10 mouse cellular contexts compared by ENCODE assay signal in the genomic region with DNA sequence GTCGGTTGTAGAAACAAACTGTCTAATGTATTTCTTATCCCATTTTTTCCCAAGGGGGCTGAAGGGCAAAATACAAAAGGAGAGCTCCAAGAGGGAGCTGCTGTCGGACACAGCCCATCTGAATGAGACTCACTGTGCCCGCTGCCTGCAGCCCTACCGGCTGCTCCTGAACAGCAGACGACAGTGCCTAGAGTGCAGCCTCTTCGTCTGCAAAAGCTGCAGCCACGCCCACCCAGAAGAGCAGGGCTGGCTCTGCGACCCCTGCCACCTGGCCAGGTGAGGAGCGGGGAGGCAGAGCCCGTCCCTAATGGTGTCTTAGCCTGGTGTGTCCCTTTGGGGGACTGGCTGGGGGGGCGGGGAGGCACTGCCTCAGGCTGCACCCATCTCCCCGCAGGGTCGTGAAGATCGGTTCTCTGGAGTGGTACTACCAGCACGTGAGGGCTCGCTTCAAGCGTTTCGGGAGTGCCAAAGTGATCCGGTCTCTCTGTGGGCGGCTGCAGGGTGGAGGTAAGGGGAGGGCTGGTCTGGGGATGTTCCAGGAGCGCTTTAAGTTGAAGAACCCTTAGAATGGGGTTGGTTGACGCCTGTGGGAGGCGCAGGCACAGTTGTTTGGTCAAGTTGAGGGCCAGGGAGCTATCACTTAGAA. TPM values are rescaled to one million over a fixed set of nuclear protein-coding genes. Genes with fewer than 3 reads are reported as not detected.
DNase-seq lines count a peak whose midpoint lies in the region; ATAC-seq and TF ChIP-seq lines count a peak whose summit lies in the region.
"Had no signal": no experiment of that assay in that cellular context is flagged by ENCODE, and none has a peak within 500 bp of the region (broad histone marks: within the 10 kb centered on the region; RNA-seq: fewer than 3 reads in every experiment).

No protein-coding gene starts in this region.

- no peaks in the 10 kb centered on the region for H3K36me3 ChIP-seq in liver, embryonic 11.5 days (ENCODE audit: control insufficient read depth, insufficient read depth, low read length)
- no peaks in the 10 kb centered on the region for H3K36me3 ChIP-seq in embryonic facial prominence, embryonic 12.5 days
- peaks cover 5% of the 10 kb centered on the region; the same call in 1 of the 2 replicates for H3K36me3 ChIP-seq in intestine, postnatal 0 days (ENCODE audit: control insufficient read depth, insufficient read depth)
- no peaks in the 10 kb centered on the region for H3K36me3 ChIP-seq in neural tube, embryonic 12.5 days

- no peak overlapping the region for H3K27ac ChIP-seq in liver, embryonic 11.5 days (ENCODE audit: low read depth, low read length)
- no peak overlapping the region for H3K27ac ChIP-seq in embryonic facial prominence, embryonic 12.5 days
- H3K27ac ChIP-seq in intestine, postnatal 0 days (ENCODE audit: low read depth, low read length), result peak overlapping the region; percentile 23; the same call in 1 of the 2 replicates
- H3K27ac ChIP-seq in neural tube, embryonic 12.5 days, result no peak overlapping the region

- no peaks in the 10 kb centered on the region for H3K9me3 ChIP-seq in liver, embryonic 11.5 days (ENCODE audit: control insufficient read depth, low read length)
- no peaks in the 10 kb centered on the region for H3K9me3 ChIP-seq in embryonic facial prominence, embryonic 12.5 days
- no peaks in the 10 kb centered on the region for H3K9me3 ChIP-seq in intestine, postnatal 0 days (ENCODE audit: control insufficient read depth)
- no peaks in the 10 kb centered on the region for H3K9me3 ChIP-seq in neural tube, embryonic 12.5 days

- H3K4me1 ChIP-seq in liver, embryonic 11.5 days (replicated peaks; ENCODE audit: control insufficient read depth, insufficient read depth, low read length), result peaks cover 2% of the 10 kb centered on the region; the same call in 1 of the 2 replicates
- H3K4me1 ChIP-seq in embryonic facial prominence, embryonic 12.5 days, result peaks cover 8% of the 10 kb centered on the region
- H3K4me1 ChIP-seq in intestine, postnatal 0 days (replicated peaks; ENCODE audit: control insufficient read depth, insufficient read depth, low read length), result no peaks in the 10 kb centered on the region
- H3K4me1 ChIP-seq in neural tube, embryonic 12.5 days, result peaks cover 7% of the 10 kb centered on the region

- no peak for ATAC-seq in liver, embryonic 11.5 days (replicated peaks; ENCODE audit: low FRiP score)
- ATAC-seq in embryonic facial prominence, embryonic 12.5 days (ENCODE audit: insufficient number of reproducible peaks, insufficient read depth, low FRiP score, low TSS enrichment), result no peak
- peak; percentile 25; the same call in 1 of the 2 replicates for ATAC-seq in intestine, postnatal 0 days
- ATAC-seq in neural tube, embryonic 12.5 days (ENCODE audit: low FRiP score, low read depth), result 0 out of 2 replicates have a peak, but pooled peaks have one; percentile 44
- ATAC-seq in CD4-positive, CD25-positive, alpha-beta regulatory T cell, adult 4 months, result no peak
- ATAC-seq: activated CD4-positive, CD25-positive, alpha-beta regulatory T cell, adult 4 months had no signal

- H3K4me2 ChIP-seq in liver, embryonic 11.5 days, result peak overlapping the region; percentile 63
- peak overlapping the region; percentile 74 for H3K4me2 ChIP-seq in embryonic facial prominence, embryonic 12.5 days (replicated peaks)
- peak overlapping the region; percentile 67 for H3K4me2 ChIP-seq in intestine, postnatal 0 days (replicated peaks; ENCODE audit: low read depth)
- peak overlapping the region; percentile 62 for H3K4me2 ChIP-seq in neural tube, embryonic 12.5 days (replicated peaks)

- TF ChIP-seq CTCF in intestine, postnatal 0 days (IDR thresholded peaks at IDR 0.05; ENCODE audit: low read depth), result peak; percentile 21; the same call in 1 of the 2 replicates

- WGBS in liver, embryonic 11.5 days, result 3% methylated on average over 23 of the region's 23 CpGs
- 2% methylated on average over 23 of the region's 23 CpGs for WGBS in embryonic facial prominence, embryonic 12.5 days
- 6% methylated on average over 23 of the region's 23 CpGs for WGBS in intestine, postnatal 0 days
- WGBS in neural tube, embryonic 12.5 days, result 3% methylated on average over 23 of the region's 23 CpGs

- peaks cover 9% of the 10 kb centered on the region for H3K27me3 ChIP-seq in liver, embryonic 11.5 days (replicated peaks; ENCODE audit: control insufficient read depth, insufficient read depth, low read length)
- 0 out of 2 replicates have a peak, but pooled peaks cover 4% of the 10 kb centered on the region for H3K27me3 ChIP-seq in embryonic facial prominence, embryonic 12.5 days
- no peaks in the 10 kb centered on the region for H3K27me3 ChIP-seq in intestine, postnatal 0 days (replicated peaks; ENCODE audit: control insufficient read depth, insufficient read depth, low read length)
- H3K27me3 ChIP-seq in neural tube, embryonic 12.5 days (replicated peaks), result peaks cover 9% of the 10 kb centered on the region

- no peak for DNase-seq in liver, embryonic 11.5 days (ENCODE audit: low spot score)
- DNase-seq in liver, result no peak
- no peak for DNase-seq in spleen, postnatal 10 days (ENCODE audit: low spot score in 2 of 2)
- no peak for DNase-seq in left cerebral cortex, adult 11 months (ENCODE audit: low spot score)

- peak overlapping the region; percentile 28 for H3K4me3 ChIP-seq in liver, embryonic 11.5 days (ENCODE audit: low read depth, low read length)
- H3K4me3 ChIP-seq in embryonic facial prominence, embryonic 12.5 days, result peak overlapping the region; percentile 32
- peak overlapping the region; percentile 21; the same call in 1 of the 2 replicates for H3K4me3 ChIP-seq in intestine, postnatal 0 days (ENCODE audit: low read depth, low read length)
- H3K4me3 ChIP-seq in neural tube, embryonic 12.5 days, result peak overlapping the region; percentile 16; the same call in 1 of the 2 replicates
- H3K4me3 ChIP-seq: erythroblast, embryonic 14.5 days had no signal

- no peak overlapping the region for H3K9ac ChIP-seq in liver, embryonic 11.5 days (ENCODE audit: low read depth, low read length)
- H3K9ac ChIP-seq in embryonic facial prominence, embryonic 12.5 days, result peak overlapping the region; percentile 46; the same call in 1 of the 2 replicates
- H3K9ac ChIP-seq in intestine, postnatal 0 days (ENCODE audit: low read depth, low read length), result peak overlapping the region; percentile 8; the same call in 1 of the 2 replicates
- H3K9ac ChIP-seq in neural tube, embryonic 12.5 days, result 0 out of 2 replicates have a peak overlapping the region, but pooled peaks have one; percentile 33

RNA-seq across cellular contexts. Expression of a gene that starts 13.2 kb away (rescaled TPM):
- 0.10 TPM in 1 of 2 replicates, not detected in the other for polyA plus RNA-seq in liver, embryonic 11.5 days (2014; fragmentation: Nextera tagmentation; extraction: Ambion mirVana)
- polyA plus RNA-seq in embryonic facial prominence, embryonic 12.5 days (2016; fragmentation: Nextera tagmentation; extraction: Ambion mirVana), result 0.33 and 0.51 TPM in 2 replicates
- polyA plus RNA-seq in intestine, postnatal 0 days (2015; fragmentation: Nextera tagmentation; extraction: Ambion mirVana), result 3.0 and 3.4 TPM in 2 replicates
- polyA plus RNA-seq in neural tube, embryonic 12.5 days (2016; fragmentation: Nextera tagmentation; extraction: Ambion mirVana), result 0.15 and 0.20 TPM in 2 replicates
- polyA plus RNA-seq in CD4-positive, CD25-positive, alpha-beta regulatory T cell, adult 4 months (2017; shearing (Covaris generic)), result not detected
- polyA plus RNA-seq: activated CD4-positive, CD25-positive, alpha-beta regulatory T cell, adult 4 months; erythroblast, embryonic 14.5 days had no signal

RNA-seq across cellular contexts. Expression of a gene that starts 24.9 kb away (rescaled TPM):
- not detected in 2 replicates for polyA plus RNA-seq in liver, embryonic 11.5 days (2014; fragmentation: Nextera tagmentation; extraction: Ambion mirVana)
- polyA plus RNA-seq in embryonic facial prominence, embryonic 12.5 days (2016; fragmentation: Nextera tagmentation; extraction: Ambion mirVana), result not detected in 2 replicates
- not detected in 2 replicates for polyA plus RNA-seq in intestine, postnatal 0 days (2015; fragmentation: Nextera tagmentation; extraction: Ambion mirVana)
- not detected in 2 replicates for polyA plus RNA-seq in neural tube, embryonic 12.5 days (2016; fragmentation: Nextera tagmentation; extraction: Ambion mirVana)
- polyA plus RNA-seq in CD4-positive, CD25-positive, alpha-beta regulatory T cell, adult 4 months (2017; shearing (Covaris generic)), result not detected
- polyA plus RNA-seq: activated CD4-positive, CD25-positive, alpha-beta regulatory T cell, adult 4 months had no signal

RNA-seq across cellular contexts. Expression of a gene that starts 41.4 kb away (rescaled TPM):
- 3.6 and 5.0 TPM in 2 replicates for polyA plus RNA-seq in liver, embryonic 11.5 days (2014; fragmentation: Nextera tagmentation; extraction: Ambion mirVana)
- polyA plus RNA-seq in embryonic facial prominence, embryonic 12.5 days (2016; fragmentation: Nextera tagmentation; extraction: Ambion mirVana), result 0.74 and 1.5 TPM in 2 replicates
- 75.4 and 93.3 TPM in 2 replicates for polyA plus RNA-seq in intestine, postnatal 0 days (2015; fragmentation: Nextera tagmentation; extraction: Ambion mirVana)
- not detected in 2 replicates for polyA plus RNA-seq in neural tube, embryonic 12.5 days (2016; fragmentation: Nextera tagmentation; extraction: Ambion mirVana)
- polyA plus RNA-seq in CD4-positive, CD25-positive, alpha-beta regulatory T cell, adult 4 months (2017; shearing (Covaris generic)), result not detected
- polyA plus RNA-seq: activated CD4-positive, CD25-positive, alpha-beta regulatory T cell, adult 4 months; erythroblast, embryonic 14.5 days had no signal

Comparison
In these comparisons a context has a peak if more than half of its experiments do, and no peak if none do; other contexts are left out.
1. ATAC-seq: peak in intestine, postnatal 0 days (single experiment) and neural tube, embryonic 12.5 days (single experiment); none in liver, embryonic 11.5 days (single experiment), embryonic facial prominence, embryonic 12.5 days (single experiment) and CD4-positive, CD25-positive, alpha-beta regulatory T cell, adult 4 months (single experiment).
2. RNA of a gene that starts 41.4 kb away (polyA plus RNA-seq): 75.4 to 93.3 TPM in intestine, postnatal 0 days; 3.6 to 5.0 TPM in liver, embryonic 11.5 days, 0.74 to 1.5 TPM in embryonic facial prominence, embryonic 12.5 days, not detected in neural tube, embryonic 12.5 days and not detected in CD4-positive, CD25-positive, alpha-beta regulatory T cell, adult 4 months; every median in the first group is over 10 times any median in the second.
3. Peak in every context shown above with its lines, with median percentiles within 50 percentile points of each other: H3K4me2 ChIP-seq and H3K4me3 ChIP-seq.